11 mouse cellular contexts compared by ENCODE assay signal in genomic region chr11:54056132-54056531, GRCm38 (mm10). TPM values are rescaled to one million over a fixed set of nuclear protein-coding genes. Genes with fewer than 3 reads are reported as not detected.
DNase-seq lines count a peak whose midpoint lies in the region; ATAC-seq and TF ChIP-seq lines count a peak whose summit lies in the region.
"Had no signal": no experiment of that assay in that cellular context is flagged by ENCODE, and none has a peak within 500 bp of the region (broad histone marks: within the 10 kb centered on the region; RNA-seq: fewer than 3 reads in every experiment).

No protein-coding gene starts in this region.

- H3K4me1 ChIP-seq in cortical plate, adult 2 months (ENCODE audit: control insufficient read depth, insufficient read depth, low read length) = peaks cover 7% of the 10 kb centered on the region
- H3K4me1 ChIP-seq in limb, embryonic 12.5 days (replicated peaks) = peaks cover 54% of the 10 kb centered on the region

- no peaks in the 10 kb centered on the region for H3K27me3 ChIP-seq in limb, embryonic 12.5 days

- no peaks in the 10 kb centered on the region for H3K9me3 ChIP-seq in limb, embryonic 12.5 days

- H3K27ac ChIP-seq in cortical plate, adult 2 months (ENCODE audit: insufficient read depth, low read length) = no peak overlapping the region
- H3K27ac ChIP-seq in limb, embryonic 12.5 days = peak overlapping the region; percentile 94; the same call in 1 of the 2 replicates
- H3K27ac ChIP-seq: macrophage had no signal

- WGBS in limb, embryonic 12.5 days = 37% methylated on average over 8 of the region's 8 CpGs

- no peak overlapping the region for H3K9ac ChIP-seq in limb, embryonic 12.5 days (replicated peaks)

- peak; percentile 53 for DNase-seq in cerebellum, adult 11 months
- DNase-seq in left cerebral cortex, postnatal 10 days (ENCODE audit: extremely low spot score in 1 of 2, low spot score in 2 of 2) = peak; percentile 48 to 59
- DNase-seq in left cerebral cortex, adult 9 months (ENCODE audit: low spot score in 2 of 2) = no peak
- no peak for DNase-seq in lung, postnatal 25 days (ENCODE audit: low spot score)
- no peak for DNase-seq in lung, postnatal 36 days
- DNase-seq: thymus, postnatal 25 days had no signal

- no peak for ATAC-seq in cerebellum, adult (ENCODE audit: insufficient number of reproducible peaks, low FRiP score, low TSS enrichment)
- ATAC-seq in limb, embryonic 12.5 days (ENCODE audit: insufficient number of reproducible peaks, insufficient read depth, low FRiP score, low TSS enrichment, low read depth) = no peak

- intact Hi-C loops in left cerebral cortex, postnatal 10 days (cut with DNase I) = loop anchor here (5.0 kb wide), 1 partner anchor 124 kb away; no protein-coding TSS in a partner anchor

- no peak for TF ChIP-seq POLR2A in cortical plate, adult 2 months (IDR thresholded peaks at IDR 0.05; ENCODE audit: extremely low read depth, insufficient read depth, low read length)

- 0 out of 2 replicates have a peak, but pooled peaks have one; percentile 17 for TF ChIP-seq CTCF in cortical plate, adult 2 months (IDR thresholded peaks at IDR 0.05; ENCODE audit: extremely low read depth, insufficient read depth, low read length)

- no peak overlapping the region for H3K4me2 ChIP-seq in limb, embryonic 12.5 days

- H3K4me3 ChIP-seq in cortical plate, adult 2 months (ENCODE audit: insufficient read depth, low read length) = no peak overlapping the region
- no peak overlapping the region for H3K4me3 ChIP-seq in limb, embryonic 12.5 days (replicated peaks)
- H3K4me3 ChIP-seq: erythroblast, embryonic 14.5 days had no signal

- peaks cover 61% of the 10 kb centered on the region for H3K36me3 ChIP-seq in limb, embryonic 12.5 days

RNA-seq across cellular contexts. Expression of gene Pdlim4, which starts 12.7 kb away (rescaled TPM):
- total RNA-seq in left cerebral cortex, postnatal 10 days (2021) = 10 to 100 TPM; 10.7 to 11.4 TPM
- polyA plus RNA-seq in cortical plate, adult 2 months (2012; rRNA removed) = 21.2 and 22.1 TPM in 2 replicates
- polyA plus RNA-seq in limb, embryonic 12.5 days (2016; fragmentation: Nextera tagmentation; extraction: Ambion mirVana) = 188 and 205 TPM in 2 replicates

RNA-seq across cellular contexts. Expression of gene Slc22a4, which starts 28.2 kb away (rescaled TPM):
- 1 to 10 TPM; 3.7 to 7.1 TPM for total RNA-seq in left cerebral cortex, postnatal 10 days (2021)
- polyA plus RNA-seq in cortical plate, adult 2 months (2012; rRNA removed) = 6.8 and 7.6 TPM in 2 replicates
- 1.3 and 1.7 TPM in 2 replicates for polyA plus RNA-seq in limb, embryonic 12.5 days (2016; fragmentation: Nextera tagmentation; extraction: Ambion mirVana)

RNA-seq across cellular contexts. Expression of gene P4ha2, which starts 43.8 kb away (rescaled TPM):
- 10 to 100 TPM; 15.8 to 17.0 TPM for total RNA-seq in left cerebral cortex, postnatal 10 days (2021)
- 16.2 and 17.2 TPM in 2 replicates for polyA plus RNA-seq in cortical plate, adult 2 months (2012; rRNA removed)
- 52.7 and 56.6 TPM in 2 replicates for polyA plus RNA-seq in limb, embryonic 12.5 days (2016; fragmentation: Nextera tagmentation; extraction: Ambion mirVana)
- polyA plus RNA-seq: erythroblast, embryonic 14.5 days had no signal

Comparison
In these comparisons a context has a peak if more than half of its experiments do, and no peak if none do; other contexts are left out.
1. DNase-seq: peak in cerebellum, adult 11 months (single experiment) and left cerebral cortex, postnatal 10 days (2 of 2); none in left cerebral cortex, adult 9 months (0 of 2), lung, postnatal 25 days (single experiment) and lung, postnatal 36 days (single experiment).